Mouse (Mus musculus): Measurements from ENCODE around the gene Rere. TPM values are rescaled to one million over a fixed set of nuclear protein-coding genes. Genes with fewer than 3 reads are reported as not detected.
A peak's percentile ranks its signal among the peaks of the same experiment; 100 is the strongest.

Rere gene
- polyA plus RNA-seq, 2 experiments, result 28.5 to 43.3 TPM

GRCm38 (mm10) chr4:150591602-150592001 is 310.2 kb downstream of the Rere start:
- TF ChIP-seq POLR2A (IDR thresholded peaks at IDR 0.05; ENCODE audit: borderline replicate concordance, extremely low read depth, insufficient read depth, insufficient read length), result no peak
- 58% methylated on average over 4 of the region's 4 CpGs for WGBS
- Histone ChIP-seq H3K4me2 (replicated peaks; ENCODE audit: low read depth, low read length, severe bottlenecking) (no peak overlapping the region), H3K9me3 (ENCODE audit: control insufficient read depth, low read length) (no peaks in the 10 kb centered on the region), H3K36me3 (ENCODE audit: control insufficient read depth, insufficient read depth, low read length) (no peaks in the 10 kb centered on the region), H3K4me1 (ENCODE audit: control insufficient read depth, insufficient read depth, low read length) (peaks cover 20% of the 10 kb centered on the region), H3K27ac (replicated peaks; ENCODE audit: low read depth, low read length) (0 out of 2 replicates have a peak overlapping the region, but pooled peaks have one; percentile 33), H3K27me3 (ENCODE audit: control insufficient read depth, insufficient read depth, low read length) (no peaks in the 10 kb centered on the region), H3K9ac (ENCODE audit: low read depth, low read length, severe bottlenecking) (no peak overlapping the region), H3K4me3 (replicated peaks; ENCODE audit: low read length) (no peak overlapping the region)
- ATAC-seq (ENCODE audit: low FRiP score, low read depth) (no peak), DNase-seq (ENCODE audit: low spot score) (no peak)

- ATAC-seq (ENCODE audit: low FRiP score, low read depth), result no peak
- 70% methylated on average over 6 of the region's 6 CpGs for WGBS
- H3K4me3 ChIP-seq (replicated peaks; ENCODE audit: low read length), result no peak overlapping the region
- peaks cover 19% of the 10 kb centered on the region for H3K4me1 ChIP-seq (ENCODE audit: control insufficient read depth, insufficient read depth, low read length)
- no peak overlapping the region for H3K27ac ChIP-seq (replicated peaks; ENCODE audit: low read depth, low read length)
- no peak for DNase-seq (ENCODE audit: low spot score)
- no peaks in the 10 kb centered on the region for H3K36me3 ChIP-seq (ENCODE audit: control insufficient read depth, insufficient read depth, low read length)
- H3K27me3 ChIP-seq (ENCODE audit: control insufficient read depth, insufficient read depth, low read length), result no peaks in the 10 kb centered on the region
- no peak overlapping the region for H3K9ac ChIP-seq (ENCODE audit: low read depth, low read length, severe bottlenecking)
- TF ChIP-seq POLR2A (IDR thresholded peaks at IDR 0.05; ENCODE audit: borderline replicate concordance, extremely low read depth, insufficient read depth, insufficient read length), result no peak
- no peak overlapping the region for H3K4me2 ChIP-seq (replicated peaks; ENCODE audit: low read depth, low read length, severe bottlenecking)
- no peaks in the 10 kb centered on the region for H3K9me3 ChIP-seq (ENCODE audit: control insufficient read depth, low read length)
These were observed 310.6 kb downstream of the Rere start for GRCm38 (mm10) chr4:150592087-150592486.

- TF ChIP-seq POLR2A (IDR thresholded peaks at IDR 0.05; ENCODE audit: borderline replicate concordance, extremely low read depth, insufficient read depth, insufficient read length), result no peak
- no peak overlapping the region for H3K4me3 ChIP-seq (replicated peaks; ENCODE audit: low read length)
- H3K9me3 ChIP-seq (ENCODE audit: control insufficient read depth, low read length), result no peaks in the 10 kb centered on the region
- ATAC-seq (ENCODE audit: low FRiP score, low read depth) (no peak), DNase-seq (ENCODE audit: low spot score) (no peak)
- WGBS, result 64% methylated on average over 4 of the region's 4 CpGs
- no peak overlapping the region for H3K27ac ChIP-seq (replicated peaks; ENCODE audit: low read depth, low read length)
- H3K4me2 ChIP-seq (replicated peaks; ENCODE audit: low read depth, low read length, severe bottlenecking), result no peak overlapping the region
- H3K4me1 ChIP-seq (ENCODE audit: control insufficient read depth, insufficient read depth, low read length), result peaks cover 26% of the 10 kb centered on the region
- H3K9ac ChIP-seq (ENCODE audit: low read depth, low read length, severe bottlenecking), result no peak overlapping the region
- no peaks in the 10 kb centered on the region for H3K27me3 ChIP-seq (ENCODE audit: control insufficient read depth, insufficient read depth, low read length)
- H3K36me3 ChIP-seq (ENCODE audit: control insufficient read depth, insufficient read depth, low read length), result no peaks in the 10 kb centered on the region
These were observed 312.2 kb downstream of the Rere start for GRCm38 (mm10) chr4:150593473-150594217.

- TF ChIP-seq POLR2A (IDR thresholded peaks at IDR 0.05; ENCODE audit: borderline replicate concordance, extremely low read depth, insufficient read depth, insufficient read length), result no peak
- Histone ChIP-seq H3K27me3 (ENCODE audit: control insufficient read depth, insufficient read depth, low read length) (no peaks in the 10 kb centered on the region), H3K4me2 (replicated peaks; ENCODE audit: low read depth, low read length, severe bottlenecking) (no peak overlapping the region), H3K4me1 (ENCODE audit: control insufficient read depth, insufficient read depth, low read length) (peaks cover 32% of the 10 kb centered on the region), H3K36me3 (ENCODE audit: control insufficient read depth, insufficient read depth, low read length) (no peaks in the 10 kb centered on the region), H3K9ac (ENCODE audit: low read depth, low read length, severe bottlenecking) (no peak overlapping the region), H3K27ac (replicated peaks; ENCODE audit: low read depth, low read length) (no peak overlapping the region), H3K9me3 (ENCODE audit: control insufficient read depth, low read length) (no peaks in the 10 kb centered on the region), H3K4me3 (replicated peaks; ENCODE audit: low read length) (no peak overlapping the region)
- ATAC-seq (ENCODE audit: low FRiP score, low read depth) (no peak), DNase-seq (ENCODE audit: low spot score) (no peak)
- WGBS, result 93% methylated on average over 4 of the region's 4 CpGs
These were observed 312.9 kb downstream of the Rere start for GRCm38 (mm10) chr4:150594298-150594829.

DNA sequence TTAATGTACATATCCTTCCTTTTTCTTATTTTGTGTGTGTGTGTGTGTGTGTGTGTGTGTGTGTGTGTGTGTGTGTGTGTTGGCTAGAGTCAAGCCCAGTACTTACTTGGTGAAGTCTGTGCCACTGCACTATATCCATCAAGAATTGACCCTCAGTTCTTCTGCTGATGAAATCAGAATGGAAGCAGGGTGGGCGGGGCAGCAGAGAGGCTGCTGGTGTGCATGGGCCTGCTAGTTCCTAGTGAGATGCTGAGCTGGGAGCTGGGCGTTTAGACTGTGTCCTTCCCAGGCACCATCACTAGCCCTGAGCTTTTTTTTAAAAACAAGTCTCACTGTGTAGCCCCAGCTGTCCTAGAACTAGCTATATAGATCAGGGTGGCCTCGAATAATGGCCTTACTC is 313.6 kb downstream of the Rere start:
- Histone ChIP-seq H3K27ac (replicated peaks; ENCODE audit: low read depth, low read length) (no peak overlapping the region), H3K4me1 (ENCODE audit: control insufficient read depth, insufficient read depth, low read length) (peaks cover 37% of the 10 kb centered on the region), H3K4me2 (replicated peaks; ENCODE audit: low read depth, low read length, severe bottlenecking) (no peak overlapping the region), H3K36me3 (ENCODE audit: control insufficient read depth, insufficient read depth, low read length) (no peaks in the 10 kb centered on the region), H3K27me3 (ENCODE audit: control insufficient read depth, insufficient read depth, low read length) (no peaks in the 10 kb centered on the region), H3K9ac (ENCODE audit: low read depth, low read length, severe bottlenecking) (no peak overlapping the region), H3K9me3 (ENCODE audit: control insufficient read depth, low read length) (no peaks in the 10 kb centered on the region), H3K4me3 (replicated peaks; ENCODE audit: low read length) (no peak overlapping the region)
- no peak for TF ChIP-seq POLR2A (IDR thresholded peaks at IDR 0.05; ENCODE audit: borderline replicate concordance, extremely low read depth, insufficient read depth, insufficient read length)
- WGBS, result 78% methylated on average over 3 of the region's 3 CpGs
- ATAC-seq (ENCODE audit: low FRiP score, low read depth) (no peak), DNase-seq (ENCODE audit: low spot score) (no peak)
